Mouse (Mus musculus): ENCODE measurements around the gene Agr3.

The Agr3 gene

DNA sequence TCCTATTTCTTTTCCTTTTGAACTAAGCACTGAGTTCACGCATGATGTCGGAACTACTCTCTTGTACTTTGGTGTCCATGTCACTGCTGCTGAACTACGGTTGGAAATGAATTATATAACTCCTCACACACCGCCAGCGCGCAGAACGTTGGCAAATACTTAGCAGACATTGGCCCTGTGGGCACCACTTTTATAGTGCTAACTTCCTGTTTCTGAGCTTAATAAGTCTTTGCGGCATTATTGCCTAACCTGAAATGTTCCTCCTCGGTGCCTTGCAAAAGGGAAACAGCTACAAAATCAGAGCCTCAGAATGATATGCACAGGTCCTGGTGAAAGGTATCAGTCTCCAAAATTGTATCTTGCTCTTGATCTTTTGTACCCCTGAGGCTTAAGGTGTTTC lies 58.1 kb downstream of the Agr3 start:
- no peak for DNase-seq (ENCODE audit: low read depth, low spot score)

- no peak for DNase-seq (ENCODE audit: low read depth, low spot score)
Observed at GRCm38 (mm10) chr12:35984743-35985142, 59.3 kb downstream of the Agr3 start.

GRCm38 (mm10) chr12:35992711-35993110 lies 67.3 kb downstream of the Agr3 start, which contains the start of gene Agr2:
TSS of gene Agr2 (plus strand) at chr12:35992907.
- no peak for DNase-seq (ENCODE audit: low read depth, low spot score)

DNA sequence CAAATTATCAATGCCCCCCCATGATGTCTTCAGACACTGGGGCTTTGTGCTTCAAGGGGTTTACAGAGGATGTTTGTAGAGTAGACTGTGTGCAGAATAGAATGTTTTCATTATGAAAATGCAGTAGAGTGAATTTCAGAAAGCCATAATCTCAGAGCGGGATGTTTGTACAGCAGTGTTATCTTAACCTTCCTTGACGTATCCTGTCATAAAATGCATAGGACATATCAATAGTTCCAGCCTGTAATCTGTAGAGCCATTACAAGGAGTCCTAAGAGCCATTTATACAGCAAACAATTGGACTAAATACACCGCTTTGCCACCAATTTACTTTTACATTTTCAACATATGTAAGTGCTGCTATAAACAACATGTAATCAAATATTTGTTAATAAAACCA lies 68.2 kb downstream of the Agr3 start:
- no peak for DNase-seq (ENCODE audit: low read depth, low spot score)

GRCm38 (mm10) chr12:35994098-35994497 lies 68.7 kb downstream of the Agr3 start:
- no peak for DNase-seq (ENCODE audit: low read depth, low spot score)

- DNase-seq (ENCODE audit: low read depth, low spot score), result peak; percentile 54
Observed at GRCm38 (mm10) chr12:35995799-35996198, 70.4 kb downstream of the Agr3 start.
